ENCODE assay signal across 8 mouse cellular contexts in genomic region chr1:52844782-52845665, GRCm38 (mm10). TPM values are rescaled to one million over a fixed set of nuclear protein-coding genes. Genes with fewer than 3 reads are reported as not detected.
DNase-seq lines count a peak whose midpoint lies in the region; ATAC-seq and TF ChIP-seq lines count a peak whose summit lies in the region.

Gene Hibch (plus strand): TSS chr1:52844929.

- H3K9me3 ChIP-seq in ES-Bruce4 (replicated peaks; ENCODE audit: control insufficient read depth, insufficient read depth, low read length, poor library complexity, severe bottlenecking) = no peaks in the 10 kb centered on the region
- no peaks in the 10 kb centered on the region for H3K9me3 ChIP-seq in forebrain, embryonic 13.5 days (replicated peaks)
- no peaks in the 10 kb centered on the region for H3K9me3 ChIP-seq in liver, postnatal 0 days (ENCODE audit: low read length)
- no peaks in the 10 kb centered on the region for H3K9me3 ChIP-seq in neural tube, embryonic 14.5 days (ENCODE audit: control insufficient read depth, low read length)

- TF ChIP-seq CTCF in ES-Bruce4 (IDR thresholded peaks at IDR 0.05; ENCODE audit: low read depth, low read length) = no peak
- no peak for TF ChIP-seq CTCF in liver, postnatal 0 days (IDR thresholded peaks at IDR 0.05; ENCODE audit: low read depth)

- no peaks in the 10 kb centered on the region for H3K4me1 ChIP-seq in ES-Bruce4 (ENCODE audit: control insufficient read depth, insufficient read depth, low read length)
- peaks cover 5% of the 10 kb centered on the region for H3K4me1 ChIP-seq in forebrain, embryonic 13.5 days
- peaks cover 22% of the 10 kb centered on the region for H3K4me1 ChIP-seq in liver, postnatal 0 days (ENCODE audit: insufficient read depth)
- 0 out of 2 replicates have a peak, but pooled peaks cover 6% of the 10 kb centered on the region for H3K4me1 ChIP-seq in neural tube, embryonic 14.5 days (ENCODE audit: control insufficient read depth, insufficient read depth, low read length)

- peak; percentile 99 for ATAC-seq in cerebellum, adult (ENCODE audit: insufficient number of reproducible peaks, low FRiP score, low TSS enrichment)
- peak; percentile 100 for ATAC-seq in forebrain, embryonic 13.5 days
- peak; percentile 99 for ATAC-seq in liver, postnatal 0 days
- ATAC-seq in neural tube, embryonic 14.5 days (ENCODE audit: low read depth) = peak; percentile 100

- peak; percentile 71 for TF ChIP-seq POLR2A in ES-Bruce4 (IDR thresholded peaks at IDR 0.05; ENCODE audit: insufficient read depth, low read length)

- 2% methylated on average over 45 of the region's 45 CpGs for WGBS in forebrain, embryonic 13.5 days
- WGBS in large intestine, adult 2 months = under 1% methylated on average over 45 of the region's 45 CpGs
- 2% methylated on average over 44 of the region's 45 CpGs for WGBS in liver, postnatal 0 days (ENCODE audit: insufficient replicate concordance)
- WGBS in neural tube, embryonic 14.5 days = 2% methylated on average over 44 of the region's 45 CpGs

- H3K36me3 ChIP-seq in ES-Bruce4 (ENCODE audit: control insufficient read depth, insufficient read depth, low read length, poor library complexity, severe bottlenecking) = no peaks in the 10 kb centered on the region
- no peaks in the 10 kb centered on the region for H3K36me3 ChIP-seq in forebrain, embryonic 13.5 days (ENCODE audit: poor library complexity, severe bottlenecking)
- H3K36me3 ChIP-seq in liver, postnatal 0 days (replicated peaks; ENCODE audit: insufficient read depth, low read length) = no peaks in the 10 kb centered on the region
- no peaks in the 10 kb centered on the region for H3K36me3 ChIP-seq in neural tube, embryonic 14.5 days (ENCODE audit: control insufficient read depth, insufficient read depth, low read length)

- peak within 1 kb of the TSS; percentile 68 for H3K4me2 ChIP-seq in forebrain, embryonic 13.5 days
- H3K4me2 ChIP-seq in liver, postnatal 0 days (ENCODE audit: low read depth, low read length) = peak within 1 kb of the TSS; percentile 90
- H3K4me2 ChIP-seq in neural tube, embryonic 14.5 days (ENCODE audit: low read depth, low read length) = peak within 1 kb of the TSS; percentile 53

- 0 out of 2 replicates have a peak, but pooled peaks have one; percentile 29 for TF ChIP-seq EP300 in ES-Bruce4 (IDR thresholded peaks at IDR 0.05; ENCODE audit: insufficient read depth, low read depth, low read length)
- TF ChIP-seq EP300 in liver, postnatal 0 days (IDR thresholded peaks at IDR 0.05; ENCODE audit: low read depth) = peak; percentile 68

- intact Hi-C loops in heart, postnatal 10 days (cut with DNase I) = loop anchor here (1.0 to 10.0 kb wide), 3 partner anchors 28 to 450 kb away; partner anchors contain the start of genes Gm28778, Inpp1, Ormdl1 and Pms1

- H3K9ac ChIP-seq in ES-Bruce4 (ENCODE audit: low read depth, poor library complexity, severe bottlenecking) = peak within 1 kb of the TSS; percentile 64
- H3K9ac ChIP-seq in forebrain, embryonic 13.5 days = peak within 1 kb of the TSS; percentile 80
- H3K9ac ChIP-seq in liver, postnatal 0 days (replicated peaks) = peak within 1 kb of the TSS; percentile 75
- peak within 1 kb of the TSS; percentile 55 for H3K9ac ChIP-seq in neural tube, embryonic 14.5 days (replicated peaks; ENCODE audit: low read depth, low read length)

- no peak within 1 kb of the TSS for H3K27ac ChIP-seq in ES-Bruce4 (ENCODE audit: insufficient read depth, low read length)
- H3K27ac ChIP-seq in forebrain, embryonic 13.5 days = peak within 1 kb of the TSS; percentile 44; the same call in 1 of the 2 replicates
- peak within 1 kb of the TSS; percentile 89 for H3K27ac ChIP-seq in liver, postnatal 0 days (ENCODE audit: low read depth)
- peak within 1 kb of the TSS; percentile 61; the same call in 1 of the 2 replicates for H3K27ac ChIP-seq in neural tube, embryonic 14.5 days (ENCODE audit: low read depth, low read length)

- peak within 1 kb of the TSS; percentile 73 for H3K4me3 ChIP-seq in ES-Bruce4 (ENCODE audit: low read depth, low read length)
- peak within 1 kb of the TSS; percentile 60 for H3K4me3 ChIP-seq in forebrain, embryonic 13.5 days
- H3K4me3 ChIP-seq in liver, postnatal 0 days (ENCODE audit: low read depth, low read length) = peak within 1 kb of the TSS; percentile 61
- peak within 1 kb of the TSS; percentile 47 for H3K4me3 ChIP-seq in neural tube, embryonic 14.5 days (ENCODE audit: low read depth, low read length)

- H3K27me3 ChIP-seq in ES-Bruce4 (ENCODE audit: control insufficient read depth, insufficient read depth, low read length, poor library complexity, severe bottlenecking) = no peaks in the 10 kb centered on the region
- no peaks in the 10 kb centered on the region for H3K27me3 ChIP-seq in forebrain, embryonic 13.5 days
- no peaks in the 10 kb centered on the region for H3K27me3 ChIP-seq in liver, postnatal 0 days (ENCODE audit: insufficient read depth, low read length)
- no peaks in the 10 kb centered on the region for H3K27me3 ChIP-seq in neural tube, embryonic 14.5 days (ENCODE audit: control insufficient read depth, insufficient read depth, low read length)

- peak; percentile 99 for DNase-seq in heart, postnatal 10 days
- peak; percentile 96 for DNase-seq in large intestine, adult 2 months (ENCODE audit: low read depth, low spot score)
- DNase-seq in liver, postnatal 0 days = peak; percentile 99
- DNase-seq in testis, postnatal 10 days (ENCODE audit: low spot score) = peak; percentile 99

RNA-seq across cellular contexts. Expression of gene Hibch, which starts in this region (rescaled TPM):
- 22.6 and 26.3 TPM in 2 replicates for polyA plus RNA-seq in ES-Bruce4 (2011; ENCODE audit: insufficient read depth, insufficient read length, low read depth, missing spikeins)
- 23.9 and 25.1 TPM in 2 replicates for polyA plus RNA-seq in forebrain, embryonic 13.5 days (2015; fragmentation: Nextera tagmentation; extraction: Ambion mirVana)
- 10 to 100 TPM; 62.1 to 63.6 TPM for total RNA-seq in heart, postnatal 10 days (2021)
- polyA plus RNA-seq in large intestine, adult 2 months (2012; rRNA removed) = 10.1 and 18.0 TPM in 2 replicates
- 30.1 and 33.6 TPM in 2 replicates for polyA plus RNA-seq in liver, postnatal 0 days (2015; fragmentation: Nextera tagmentation; extraction: Ambion mirVana)
- 31.5 and 33.0 TPM in 2 replicates for polyA plus RNA-seq in neural tube, embryonic 14.5 days (2014; fragmentation: Nextera tagmentation; extraction: Ambion mirVana)
